Mouse (Mus musculus) ES-Bruce4 (cell line): ENCODE results near the gene Adtrp.

Source experiments
- CTCF ChIP-seq: IDR thresholded peaks from one replicate; pipeline ENCODE4 v1.8.1; 2011; ENCODE audit warnings: low read depth, low read length
- EP300 ChIP-seq: IDR thresholded peaks from 2 replicates; pipeline ENCODE4 v1.6.1; 2011; ENCODE audit warnings: low read depth, low read length; ENCODE audit not compliant: insufficient read depth

- TF ChIP-seq EP300 (no peak), CTCF (no peak)
Observed at GRCm38 (mm10) chr13:41810776-41811175, 36.7 kb downstream of the Adtrp start.
